ENCODE assay signal across 8 mouse cellular contexts in genomic region chr1:128551743-128552397, GRCm38 (mm10). TPM values are rescaled to one million over a fixed set of nuclear protein-coding genes. Genes with fewer than 3 reads are reported as not detected.
DNase-seq lines count a peak whose midpoint lies in the region; ATAC-seq lines count a peak whose summit lies in the region.

No protein-coding gene starts in this region.

- H3K27ac ChIP-seq in lung, embryonic 15.5 days, result peak overlapping the region; percentile 19; the same call in 1 of the 2 replicates
- H3K27ac ChIP-seq in hindbrain, embryonic 12.5 days, result peak overlapping the region; percentile 48; the same call in 1 of the 2 replicates
- no peak overlapping the region for H3K27ac ChIP-seq in neural tube, embryonic 14.5 days (ENCODE audit: low read depth, low read length)

- H3K36me3 ChIP-seq in lung, embryonic 15.5 days, result no peaks in the 10 kb centered on the region
- no peaks in the 10 kb centered on the region for H3K36me3 ChIP-seq in hindbrain, embryonic 12.5 days
- no peaks in the 10 kb centered on the region for H3K36me3 ChIP-seq in neural tube, embryonic 14.5 days (ENCODE audit: control insufficient read depth, insufficient read depth, low read length)

- no peaks in the 10 kb centered on the region for H3K9me3 ChIP-seq in lung, embryonic 15.5 days
- H3K9me3 ChIP-seq in hindbrain, embryonic 12.5 days (replicated peaks), result no peaks in the 10 kb centered on the region
- H3K9me3 ChIP-seq in neural tube, embryonic 14.5 days (ENCODE audit: control insufficient read depth, low read length), result no peaks in the 10 kb centered on the region

- no peak overlapping the region for H3K4me3 ChIP-seq in lung, embryonic 15.5 days
- no peak overlapping the region for H3K4me3 ChIP-seq in hindbrain, embryonic 12.5 days
- H3K4me3 ChIP-seq in neural tube, embryonic 14.5 days (ENCODE audit: low read depth, low read length), result no peak overlapping the region

- peak; percentile 44; the same call in 1 of the 2 replicates for ATAC-seq in lung, embryonic 15.5 days (ENCODE audit: borderline replicate concordance, extremely low read depth, low FRiP score, low TSS enrichment)
- ATAC-seq in hindbrain, embryonic 12.5 days (ENCODE audit: low FRiP score), result peak; percentile 77
- peak; percentile 71; the same call in 1 of the 2 replicates for ATAC-seq in neural tube, embryonic 14.5 days (ENCODE audit: low read depth)

- H3K4me1 ChIP-seq in lung, embryonic 15.5 days, result peaks cover 16% of the 10 kb centered on the region; the same call in 1 of the 2 replicates
- peaks cover 15% of the 10 kb centered on the region for H3K4me1 ChIP-seq in hindbrain, embryonic 12.5 days
- H3K4me1 ChIP-seq in neural tube, embryonic 14.5 days (ENCODE audit: control insufficient read depth, insufficient read depth, low read length), result no peaks in the 10 kb centered on the region; the same call in 1 of the 2 replicates

- H3K27me3 ChIP-seq in lung, embryonic 15.5 days, result no peaks in the 10 kb centered on the region
- no peaks in the 10 kb centered on the region for H3K27me3 ChIP-seq in hindbrain, embryonic 12.5 days
- no peaks in the 10 kb centered on the region for H3K27me3 ChIP-seq in neural tube, embryonic 14.5 days (ENCODE audit: control insufficient read depth, insufficient read depth, low read length)

- DNase-seq in adrenal gland, postnatal 10 days, result peak; percentile 10
- no peak for DNase-seq in adrenal gland, adult 8-10 months
- no peak for DNase-seq in lung, postnatal 36 days
- no peak for DNase-seq in thymus, postnatal 36 days
- DNase-seq in cerebellum, adult 11 months, result no peak

- H3K4me2 ChIP-seq in lung, embryonic 15.5 days, result no peak overlapping the region
- H3K4me2 ChIP-seq in hindbrain, embryonic 12.5 days (replicated peaks), result no peak overlapping the region
- no peak overlapping the region for H3K4me2 ChIP-seq in neural tube, embryonic 14.5 days (ENCODE audit: low read depth, low read length)

- 10% methylated on average over 8 of the region's 8 CpGs for WGBS in lung, embryonic 15.5 days
- WGBS in hindbrain, embryonic 12.5 days, result 18% methylated on average over 8 of the region's 8 CpGs
- WGBS in neural tube, embryonic 14.5 days, result 20% methylated on average over 8 of the region's 8 CpGs

- H3K9ac ChIP-seq in lung, embryonic 15.5 days, result no peak overlapping the region
- H3K9ac ChIP-seq in hindbrain, embryonic 12.5 days, result no peak overlapping the region
- H3K9ac ChIP-seq in neural tube, embryonic 14.5 days (replicated peaks; ENCODE audit: low read depth, low read length), result no peak overlapping the region

RNA-seq across cellular contexts. Expression of gene Cxcr4, which starts 40.2 kb away (rescaled TPM):
- 10 to 100 TPM; 39.8 to 49.6 TPM for total RNA-seq in adrenal gland, postnatal 10 days (2021)
- 10 to 100 TPM; 14.8 to 66.9 (median 40.0) TPM for total RNA-seq in adrenal gland, adult 8-10 months (2022)
- 8.1 and 9.3 TPM in 2 replicates for polyA plus RNA-seq in lung, embryonic 15.5 days (2015; fragmentation: Nextera tagmentation; extraction: Ambion mirVana)
- polyA plus RNA-seq in hindbrain, embryonic 12.5 days (2016; fragmentation: Nextera tagmentation; extraction: Ambion mirVana), result 17.8 and 18.2 TPM in 2 replicates
- 5.6 and 6.8 TPM in 2 replicates for polyA plus RNA-seq in neural tube, embryonic 14.5 days (2014; fragmentation: Nextera tagmentation; extraction: Ambion mirVana)
